Mouse (Mus musculus) stomach, postnatal 0 days (tissue): ENCODE results near the gene Gm4969.

Source experiments
- CTCF ChIP-seq: IDR thresholded peaks from 2 replicates; pipeline ENCODE4 v1.5.1; 2016; ENCODE audit warnings: antibody characterized with exemption, low read depth, mild to moderate bottlenecking, moderate library complexity
- EP300 ChIP-seq: optimal IDR thresholded peaks from 2 replicates; pipeline ENCODE3; 2016; ENCODE audit warnings: antibody characterized with exemption

DNA sequence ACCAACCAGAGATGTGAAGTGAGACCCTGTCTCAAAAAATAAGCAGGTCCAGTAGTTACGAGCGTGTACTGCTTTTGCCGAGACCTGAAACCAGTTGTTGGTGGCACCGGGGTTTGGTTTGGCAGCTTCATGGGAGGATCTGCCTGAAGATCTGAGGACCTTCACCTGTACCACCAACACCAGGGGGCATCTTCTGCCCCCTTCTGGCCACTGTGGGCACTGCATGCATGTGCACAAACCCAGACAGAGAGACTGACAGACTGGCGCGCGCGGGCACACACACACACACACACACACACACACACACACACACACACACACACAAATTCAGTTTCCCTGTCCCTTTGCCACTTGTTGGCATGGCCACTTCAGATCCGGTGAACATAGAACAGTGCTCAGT, 44.7 kb downstream of the Gm4969 start:
- TF ChIP-seq CTCF (peak; percentile 73), EP300 (no peak)
